Mouse (Mus musculus): ENCODE measurements around the gene Dip2b. TPM values are rescaled to one million over a fixed set of nuclear protein-coding genes. Genes with fewer than 3 reads are reported as not detected.

The Dip2b gene
- polyA plus RNA-seq, 1 experiment = 7.1 TPM

- Histone ChIP-seq H3K4me3 (replicated peaks; ENCODE audit: control insufficient read depth, low read depth, low read length) (no peak overlapping the region), H3K4me1 (ENCODE audit: control insufficient read depth, insufficient read depth, low read length) (no peaks in the 10 kb centered on the region), H3K27ac (ENCODE audit: control insufficient read depth, insufficient read depth, low read depth, low read length, poor library complexity) (no peak overlapping the region)
- TF ChIP-seq POLR2A (IDR thresholded peaks at IDR 0.05; ENCODE audit: borderline replicate concordance, control insufficient read depth, low read depth, low read length) (no peak), CTCF (IDR thresholded peaks at IDR 0.05; ENCODE audit: control insufficient read depth, insufficient read depth, low read length) (no peak)
- 88% methylated on average over 5 of the region's 5 CpGs for WGBS
Measured at GRCm38 (mm10) chr15:100139665-100140064, 101.2 kb downstream of the Dip2b start.

DNA sequence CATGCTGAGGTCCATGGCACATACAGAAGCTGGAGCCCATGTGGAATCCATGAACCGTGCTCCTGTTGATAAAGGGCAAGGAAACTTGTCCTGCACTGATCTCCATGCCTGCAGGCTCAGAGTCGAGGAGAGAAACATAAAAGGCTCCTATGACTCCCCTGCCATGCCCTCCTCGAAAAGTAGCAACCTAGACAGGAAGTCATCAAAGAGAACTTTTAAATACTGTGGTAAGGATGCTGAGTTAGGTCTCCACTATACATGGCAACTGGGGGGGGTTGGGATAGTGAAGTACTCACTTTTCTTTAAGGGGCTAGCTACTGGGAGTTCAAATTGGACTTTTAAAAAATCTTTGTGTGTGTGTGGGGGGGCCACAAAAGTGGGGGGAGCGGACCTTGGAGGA is 102.0 kb downstream of the Dip2b start:
- Histone ChIP-seq H3K4me3 (replicated peaks; ENCODE audit: control insufficient read depth, low read depth, low read length) (no peak overlapping the region), H3K27ac (ENCODE audit: control insufficient read depth, insufficient read depth, low read depth, low read length, poor library complexity) (no peak overlapping the region), H3K4me1 (ENCODE audit: control insufficient read depth, insufficient read depth, low read length) (no peaks in the 10 kb centered on the region)
- TF ChIP-seq POLR2A (IDR thresholded peaks at IDR 0.05; ENCODE audit: borderline replicate concordance, control insufficient read depth, low read depth, low read length) (no peak), CTCF (IDR thresholded peaks at IDR 0.05; ENCODE audit: control insufficient read depth, insufficient read depth, low read length) (no peak)
- WGBS = 60% methylated on average over 4 of the region's 4 CpGs

- WGBS = 77% methylated on average over 11 of the region's 11 CpGs
- no peak overlapping the region for H3K27ac ChIP-seq (ENCODE audit: control insufficient read depth, insufficient read depth, low read depth, low read length, poor library complexity)
- TF ChIP-seq POLR2A (IDR thresholded peaks at IDR 0.05; ENCODE audit: borderline replicate concordance, control insufficient read depth, low read depth, low read length) (no peak), CTCF (IDR thresholded peaks at IDR 0.05; ENCODE audit: control insufficient read depth, insufficient read depth, low read length) (no peak)
- no peak overlapping the region for H3K4me3 ChIP-seq (replicated peaks; ENCODE audit: control insufficient read depth, low read depth, low read length)
- H3K4me1 ChIP-seq (ENCODE audit: control insufficient read depth, insufficient read depth, low read length) = no peaks in the 10 kb centered on the region
Measured at GRCm38 (mm10) chr15:100143091-100143801, 104.8 kb downstream of the Dip2b start.

DNA sequence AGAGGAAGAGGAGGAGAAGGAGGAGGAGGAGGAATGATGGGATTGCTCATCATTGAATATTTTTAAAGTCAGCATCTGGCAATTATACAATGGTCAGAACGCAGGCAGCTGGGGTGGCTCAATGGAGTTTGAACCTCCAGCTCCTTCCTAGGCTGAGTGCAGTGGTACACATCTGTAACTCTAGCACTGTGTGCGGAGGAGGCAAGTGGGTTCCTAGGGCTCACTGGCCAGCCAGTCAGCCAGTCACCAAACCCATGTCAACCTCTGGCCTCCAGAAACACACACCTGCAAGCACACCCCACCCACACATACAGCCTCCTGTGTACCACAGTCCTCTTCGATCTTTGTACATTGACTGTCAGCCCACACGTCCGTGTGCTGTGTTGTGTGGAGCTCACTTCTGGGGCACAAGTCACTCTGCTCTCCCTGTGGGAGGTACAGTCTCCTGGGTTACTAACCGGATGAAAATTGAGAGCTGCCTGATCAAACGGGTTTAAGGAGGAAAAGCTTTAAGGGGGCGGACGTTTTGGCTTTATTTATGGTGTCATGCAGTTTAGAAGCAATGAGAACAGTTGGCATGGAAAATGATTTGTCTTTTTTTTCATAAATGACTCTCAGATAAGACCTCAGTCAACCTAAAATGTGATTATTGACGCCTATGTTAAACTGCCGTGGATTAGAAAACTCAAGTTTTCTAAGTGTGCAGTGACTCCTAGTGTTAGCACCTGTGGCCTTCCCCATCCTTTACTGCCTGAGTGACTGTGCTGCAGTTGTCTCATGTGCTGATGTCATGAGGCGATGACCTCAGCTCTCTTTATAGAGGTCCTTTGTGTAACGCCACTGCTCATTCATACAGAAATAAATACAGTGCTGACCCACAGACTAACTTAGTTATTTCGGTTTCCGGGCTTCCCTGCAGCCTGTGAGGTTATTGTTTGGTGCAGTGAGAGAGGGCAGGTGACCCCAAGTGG is 106.7 kb downstream of the Dip2b start:
- H3K4me1 ChIP-seq (ENCODE audit: control insufficient read depth, insufficient read depth, low read length) = no peaks in the 10 kb centered on the region
- no peak overlapping the region for H3K4me3 ChIP-seq (replicated peaks; ENCODE audit: control insufficient read depth, low read depth, low read length)
- TF ChIP-seq POLR2A (IDR thresholded peaks at IDR 0.05; ENCODE audit: borderline replicate concordance, control insufficient read depth, low read depth, low read length) (no peak), CTCF (IDR thresholded peaks at IDR 0.05; ENCODE audit: control insufficient read depth, insufficient read depth, low read length) (no peak)
- WGBS = 81% methylated on average over 15 of the region's 15 CpGs
- H3K27ac ChIP-seq (ENCODE audit: control insufficient read depth, insufficient read depth, low read depth, low read length, poor library complexity) = no peak overlapping the region

GRCm38 (mm10) chr15:100145917-100146316 is 107.5 kb downstream of the Dip2b start:
- peaks cover under 1% of the 10 kb centered on the region; the same call in 1 of the 2 replicates for H3K4me1 ChIP-seq (ENCODE audit: control insufficient read depth, insufficient read depth, low read length)
- no peak overlapping the region for H3K27ac ChIP-seq (ENCODE audit: control insufficient read depth, insufficient read depth, low read depth, low read length, poor library complexity)
- TF ChIP-seq POLR2A (IDR thresholded peaks at IDR 0.05; ENCODE audit: borderline replicate concordance, control insufficient read depth, low read depth, low read length) (no peak), CTCF (IDR thresholded peaks at IDR 0.05; ENCODE audit: control insufficient read depth, insufficient read depth, low read length) (no peak)
- WGBS = 87% methylated on average over 3 of the region's 3 CpGs
- H3K4me3 ChIP-seq (replicated peaks; ENCODE audit: control insufficient read depth, low read depth, low read length) = no peak overlapping the region

DNA sequence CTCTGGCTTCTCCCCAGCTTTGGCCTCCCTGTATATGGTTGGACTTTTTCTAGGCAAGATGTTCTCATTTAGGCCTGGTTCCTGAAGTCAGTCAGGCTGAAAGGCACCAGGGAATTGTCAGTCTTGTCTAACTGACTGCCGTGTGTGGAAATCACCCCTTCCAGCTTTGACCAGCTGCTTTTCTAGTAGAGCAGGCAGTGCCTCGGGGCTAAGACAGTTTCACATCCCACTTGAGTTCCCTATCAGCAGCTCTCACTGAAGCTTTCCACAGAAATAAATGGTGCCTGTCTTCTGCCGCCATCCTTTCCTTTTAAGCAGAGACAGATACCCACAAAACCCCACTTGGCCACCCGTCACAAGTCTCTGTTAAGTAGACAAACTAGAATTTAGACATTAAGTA is 112.1 kb downstream of the Dip2b start:
- 52% methylated on average over 4 of the region's 4 CpGs for WGBS
- Histone ChIP-seq H3K4me1 (ENCODE audit: control insufficient read depth, insufficient read depth, low read length) (peaks cover 5% of the 10 kb centered on the region), H3K4me3 (replicated peaks; ENCODE audit: control insufficient read depth, low read depth, low read length) (no peak overlapping the region), H3K27ac (ENCODE audit: control insufficient read depth, insufficient read depth, low read depth, low read length, poor library complexity) (no peak overlapping the region)
- TF ChIP-seq CTCF (IDR thresholded peaks at IDR 0.05; ENCODE audit: control insufficient read depth, insufficient read depth, low read length) (no peak), POLR2A (IDR thresholded peaks at IDR 0.05; ENCODE audit: borderline replicate concordance, control insufficient read depth, low read depth, low read length) (no peak)

- Histone ChIP-seq H3K4me1 (ENCODE audit: control insufficient read depth, insufficient read depth, low read length) (peaks cover 5% of the 10 kb centered on the region), H3K4me3 (replicated peaks; ENCODE audit: control insufficient read depth, low read depth, low read length) (no peak overlapping the region), H3K27ac (ENCODE audit: control insufficient read depth, insufficient read depth, low read depth, low read length, poor library complexity) (no peak overlapping the region)
- 69% methylated on average over 3 of the region's 3 CpGs for WGBS
- no peak for TF ChIP-seq POLR2A (IDR thresholded peaks at IDR 0.05; ENCODE audit: borderline replicate concordance, control insufficient read depth, low read depth, low read length)
Measured at GRCm38 (mm10) chr15:100152321-100152720, 113.9 kb downstream of the Dip2b start.

- TF ChIP-seq POLR2A (IDR thresholded peaks at IDR 0.05; ENCODE audit: borderline replicate concordance, control insufficient read depth, low read depth, low read length) (no peak), CTCF (IDR thresholded peaks at IDR 0.05; ENCODE audit: control insufficient read depth, insufficient read depth, low read length) (no peak)
- 11% methylated on average over 3 of the region's 3 CpGs for WGBS
- H3K4me3 ChIP-seq (replicated peaks; ENCODE audit: control insufficient read depth, low read depth, low read length) = no peak overlapping the region
- no peak overlapping the region for H3K27ac ChIP-seq (ENCODE audit: control insufficient read depth, insufficient read depth, low read depth, low read length, poor library complexity)
- peaks cover 5% of the 10 kb centered on the region for H3K4me1 ChIP-seq (ENCODE audit: control insufficient read depth, insufficient read depth, low read length)
Measured at GRCm38 (mm10) chr15:100153024-100153423, 114.6 kb downstream of the Dip2b start.
